Mouse (Mus musculus): ENCODE measurements around the gene Scarf1. TPM values are rescaled to one million over a fixed set of nuclear protein-coding genes. Genes with fewer than 3 reads are reported as not detected.

The Scarf1 gene
- total RNA-seq, 2 experiments from 2014 or later, result 1.0 to 1.1 TPM

- DNase-seq (ENCODE audit: low spot score in 2 of 2), result no peak
Observed at GRCm38 (mm10) chr11:75511213-75511612, 2.1 kb upstream of the Scarf1 start.

- no peak for DNase-seq (ENCODE audit: low spot score in 2 of 2)
Observed at GRCm38 (mm10) chr11:75512301-75513018, 880 bp upstream of the Scarf1 start.

- no peak for DNase-seq (ENCODE audit: low spot score in 2 of 2)
Observed at GRCm38 (mm10) chr11:75515186-75515585, 1.8 kb downstream of the Scarf1 start.

- no peak for DNase-seq (ENCODE audit: low spot score in 2 of 2)
Observed at GRCm38 (mm10) chr11:75519834-75520633, 6.7 kb downstream of the Scarf1 start.

GRCm38 (mm10) chr11:75521609-75522008 lies 8.3 kb downstream of the Scarf1 start:
- no peak for DNase-seq (ENCODE audit: low spot score in 2 of 2)

- DNase-seq (ENCODE audit: low spot score in 2 of 2), result no peak
Observed at GRCm38 (mm10) chr11:75522793-75523192, 9.5 kb downstream of the Scarf1 start.

GRCm38 (mm10) chr11:75525531-75526125 lies 12.3 kb downstream of the Scarf1 start:
- DNase-seq (ENCODE audit: low spot score in 2 of 2), result no peak

GRCm38 (mm10) chr11:75526943-75527342 lies 13.6 kb downstream of the Scarf1 start:
- DNase-seq (ENCODE audit: low spot score in 2 of 2), result no peak

- no peak for DNase-seq (ENCODE audit: low spot score in 2 of 2)
Observed at GRCm38 (mm10) chr11:75529771-75530170, 16.4 kb downstream of the Scarf1 start.

GRCm38 (mm10) chr11:75530325-75530724 lies 17.0 kb downstream of the Scarf1 start:
- DNase-seq (ENCODE audit: low spot score in 2 of 2), result peak; percentile 95 to 97

- peak in 1 of 2 experiments; percentile 46 for DNase-seq (ENCODE audit: low spot score in 2 of 2)
Observed at GRCm38 (mm10) chr11:75530845-75531373, 17.6 kb downstream of the Scarf1 start.

GRCm38 (mm10) chr11:75531469-75532242 lies 18.3 kb downstream of the Scarf1 start, which contains the start of gene Slc43a2:
Gene Slc43a2, plus strand, starts transcription at chr11:75531694.
- peak; percentile 96 to 98 for DNase-seq (ENCODE audit: low spot score in 2 of 2)

GRCm38 (mm10) chr11:75532340-75533277 lies 19.3 kb downstream of the Scarf1 start:
- DNase-seq (ENCODE audit: low spot score in 2 of 2), result peak in 1 of 2 experiments; percentile 54

GRCm38 (mm10) chr11:75533314-75534015 lies 20.1 kb downstream of the Scarf1 start:
- no peak for DNase-seq (ENCODE audit: low spot score in 2 of 2)

GRCm38 (mm10) chr11:75534286-75535033 lies 21.1 kb downstream of the Scarf1 start:
- no peak for DNase-seq (ENCODE audit: low spot score in 2 of 2)

- no peak for DNase-seq (ENCODE audit: low spot score in 2 of 2)
Observed at GRCm38 (mm10) chr11:75535106-75535795, 21.9 kb downstream of the Scarf1 start.

GRCm38 (mm10) chr11:75536255-75537024 lies 23.1 kb downstream of the Scarf1 start:
- no peak for DNase-seq (ENCODE audit: low spot score in 2 of 2)
